Mouse (Mus musculus): ENCODE data around the gene Ube2n. TPM values are rescaled to one million over a fixed set of nuclear protein-coding genes. Genes with fewer than 3 reads are reported as not detected.

Ube2n gene
- polyA plus RNA-seq, 1 experiment from 2014 or later, result 255 TPM

Small RNAs within 50 kb of the gene (microRNA-seq; reads per million reads assigned to microRNA genes)
- gene Mir3058, result 12.9 reads per million, percentile 25 among the genes with 10 or more reads in this experiment

Other genes with a start within 250 kb of the Ube2n start
- 11.0 and 12.3 TPM in 2 replicates for gene Cradd, start 191.0 kb upstream of the Ube2n start, polyA plus RNA-seq (2014; fragmentation: Nextera tagmentation; extraction: Ambion mirVana)
- gene Socs2, start 98.0 kb upstream of the Ube2n start, polyA plus RNA-seq (2014; fragmentation: Nextera tagmentation; extraction: Ambion mirVana), result 46.1 and 48.6 TPM in 2 replicates
- 657 and 673 TPM in 2 replicates for gene Mrpl42, start 13.2 kb upstream of the Ube2n start, polyA plus RNA-seq (2014; fragmentation: Nextera tagmentation; extraction: Ambion mirVana)
- gene Nudt4, start 49.0 kb downstream of the Ube2n start, polyA plus RNA-seq (2014; fragmentation: Nextera tagmentation; extraction: Ambion mirVana), result 97.2 and 101 TPM in 2 replicates
- gene Anapc15-ps, start 158.3 kb downstream of the Ube2n start, polyA plus RNA-seq (2014; fragmentation: Nextera tagmentation; extraction: Ambion mirVana), result not detected in 2 replicates